Mouse (Mus musculus) erythroblast, embryonic 14.5 days (primary cell): ENCODE data around the gene Tada2b. TPM values are rescaled to one million over a fixed set of nuclear protein-coding genes. Genes with fewer than 3 reads are reported as not detected.

ENCODE experiments used
- H3K27me3 ChIP-seq: 2 replicates; pipeline ENCODE4 v1.6.1; 2012; ENCODE audit warnings: inconsistent platforms; ENCODE audit not compliant: control insufficient read depth
- H3K36me3 ChIP-seq: 2 replicates; pipeline ENCODE4 v1.6.1; 2012; ENCODE audit warnings: mild to moderate bottlenecking, inconsistent platforms; ENCODE audit not compliant: control insufficient read depth
- H3K4me1 ChIP-seq: 2 replicates; pipeline ENCODE4 v1.6.1; 2012; ENCODE audit warnings: inconsistent platforms; ENCODE audit not compliant: control insufficient read depth
- H3K4me3 ChIP-seq: replicated peaks from 2 replicates; pipeline ENCODE3; 2012; ENCODE audit warnings: moderate library complexity, mild to moderate bottlenecking, inconsistent platforms
- H3K9me3 ChIP-seq: 2 replicates; pipeline ENCODE4 v1.6.1; 2012; ENCODE audit warnings: low read length, inconsistent platforms, mixed read lengths; ENCODE audit not compliant: control insufficient read depth
- GATA1 ChIP-seq: IDR thresholded peaks from 2 replicates; pipeline ENCODE4 v1.6.1; 2012; ENCODE audit warnings: low read length, inconsistent platforms, mixed read lengths
- TAL1 ChIP-seq: IDR thresholded peaks from 3 replicates; pipeline ENCODE4 v1.6.1; 2012; ENCODE audit warnings: low read length, inconsistent platforms, mixed read lengths
- polyA plus RNA-seq: library from polyadenylated mRNA; stranded (reverse); fragments of >175 nt; gene quantifications from 2 replicates; pipeline ENCODE4 v1.2.3, GENCODE M21; 2012

Tada2b gene
- polyA plus RNA-seq, 1 experiment: 1.1 TPM

GRCm38 (mm10) chr5:36485306-36485705 lies 1.2 kb upstream of the Tada2b start:
- Histone ChIP-seq H3K4me3 (peak overlapping the region; percentile 80), H3K27me3 (peaks cover 33% of the 10 kb centered on the region), H3K4me1 (peaks cover 46% of the 10 kb centered on the region), H3K36me3 (peaks cover 23% of the 10 kb centered on the region), H3K9me3 (no peaks in the 10 kb centered on the region)
- TF ChIP-seq GATA1 (no peak; the same call in 1 of the 2 replicates), TAL1 (no peak)

GRCm38 (mm10) chr5:36483203-36484101 lies 633 bp downstream of the Tada2b start:
- H3K4me3 ChIP-seq: peak overlapping the region; percentile 80
- H3K36me3 ChIP-seq: peaks cover 38% of the 10 kb centered on the region
- H3K9me3 ChIP-seq: no peaks in the 10 kb centered on the region
- peaks cover 33% of the 10 kb centered on the region for H3K27me3 ChIP-seq
- peaks cover 57% of the 10 kb centered on the region for H3K4me1 ChIP-seq
- TF ChIP-seq GATA1: no peak
- TF ChIP-seq TAL1: no peak

GRCm38 (mm10) chr5:36481114-36481513 lies 3.0 kb downstream of the Tada2b start:
- Histone ChIP-seq H3K9me3 (no peaks in the 10 kb centered on the region), H3K4me3 (no peak overlapping the region), H3K4me1 (peaks cover 59% of the 10 kb centered on the region), H3K27me3 (peaks cover 17% of the 10 kb centered on the region), H3K36me3 (peaks cover 57% of the 10 kb centered on the region)
- TF ChIP-seq GATA1 (no peak), TAL1 (no peak)

GRCm38 (mm10) chr5:36480398-36480797 lies 3.7 kb downstream of the Tada2b start:
- H3K36me3 ChIP-seq: peaks cover 63% of the 10 kb centered on the region
- peaks cover 9% of the 10 kb centered on the region for H3K27me3 ChIP-seq
- H3K4me3 ChIP-seq: no peak overlapping the region
- peaks cover 55% of the 10 kb centered on the region for H3K4me1 ChIP-seq
- no peak for TF ChIP-seq TAL1
- TF ChIP-seq GATA1: no peak
- no peaks in the 10 kb centered on the region for H3K9me3 ChIP-seq

- no peak for TF ChIP-seq TAL1
- TF ChIP-seq GATA1: no peak
- no peaks in the 10 kb centered on the region for H3K9me3 ChIP-seq
- H3K36me3 ChIP-seq: peaks cover 68% of the 10 kb centered on the region
- peaks cover 49% of the 10 kb centered on the region for H3K4me1 ChIP-seq
- no peak overlapping the region for H3K4me3 ChIP-seq
- peaks cover 3% of the 10 kb centered on the region for H3K27me3 ChIP-seq
These were observed 4.3 kb downstream of the Tada2b start for GRCm38 (mm10) chr5:36479735-36480134.

GRCm38 (mm10) chr5:36478540-36479420 lies 5.3 kb downstream of the Tada2b start:
- H3K4me3 ChIP-seq: no peak overlapping the region
- peaks cover 45% of the 10 kb centered on the region for H3K4me1 ChIP-seq
- peaks cover 76% of the 10 kb centered on the region for H3K36me3 ChIP-seq
- H3K27me3 ChIP-seq: no peaks in the 10 kb centered on the region
- no peak for TF ChIP-seq GATA1
- TF ChIP-seq TAL1: no peak
- no peaks in the 10 kb centered on the region for H3K9me3 ChIP-seq

- no peak overlapping the region for H3K4me3 ChIP-seq
- no peak for TF ChIP-seq TAL1
- TF ChIP-seq GATA1: no peak
- peaks cover 32% of the 10 kb centered on the region for H3K4me1 ChIP-seq
- H3K27me3 ChIP-seq: no peaks in the 10 kb centered on the region
- H3K36me3 ChIP-seq: peaks cover 86% of the 10 kb centered on the region
- H3K9me3 ChIP-seq: no peaks in the 10 kb centered on the region
These were observed 6.6 kb downstream of the Tada2b start for GRCm38 (mm10) chr5:36477486-36477885.

GRCm38 (mm10) chr5:36474283-36474682 lies 9.8 kb downstream of the Tada2b start:
- TF ChIP-seq TAL1: no peak
- TF ChIP-seq GATA1: no peak
- H3K36me3 ChIP-seq: peaks cover 89% of the 10 kb centered on the region
- H3K4me1 ChIP-seq: peaks cover 2% of the 10 kb centered on the region
- H3K4me3 ChIP-seq: no peak overlapping the region
- H3K9me3 ChIP-seq: no peaks in the 10 kb centered on the region
- no peaks in the 10 kb centered on the region for H3K27me3 ChIP-seq
